Mouse (Mus musculus) embryonic fibroblast, embryonic 13.5 days (primary cell): ENCODE measurements at regions not wholly inside any gene's neighbourhood (a gene's known extent, or its start where the extent isn't known, plus 50 kb on each side); places are given as distances from the start of the nearest gene placed in this dataset.

Experiments
- CTCF ChIP-seq: IDR thresholded peaks from 2 replicates; pipeline ENCODE4 v1.5.1; 2011; ENCODE audit warnings: mild to moderate bottlenecking, control low read depth, low read length, moderate library complexity, borderline replicate concordance; ENCODE audit not compliant: insufficient read depth
- POLR2A ChIP-seq: IDR thresholded peaks from 2 replicates; pipeline ENCODE4 v1.6.1; 2011; ENCODE audit warnings: low read depth, mild to moderate bottlenecking, control low read depth, low read length, moderate library complexity

DNA sequence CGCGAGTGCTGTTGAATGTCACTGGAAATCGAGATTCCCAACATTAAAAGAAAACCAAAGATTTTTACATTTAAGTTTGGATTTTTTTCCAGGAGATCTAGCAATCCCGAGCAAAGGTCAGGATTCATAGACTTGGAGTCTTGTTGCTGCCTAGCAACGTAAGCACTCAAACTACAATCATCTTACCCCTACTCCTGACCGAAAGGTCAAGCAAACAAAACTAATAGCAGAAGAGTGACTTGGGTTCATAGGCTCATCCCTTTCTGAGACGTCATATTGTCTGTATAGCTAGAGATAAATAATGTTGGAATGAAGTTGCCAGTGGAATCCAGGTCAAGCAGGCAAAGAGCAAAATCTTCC is 169.9 kb downstream of the Pik3r1 start:
- no peak for TF ChIP-seq CTCF
- no peak for TF ChIP-seq POLR2A
